Mouse (Mus musculus) hindbrain, embryonic 15.5 days (tissue): ENCODE measurements around the gene Trhr2. TPM values are rescaled to one million over a fixed set of nuclear protein-coding genes. Genes with fewer than 3 reads are reported as not detected.

Experiments used
- ATAC-seq: fragments of 200-750 bp; cut with Nextera tagmentation; 2 replicates; pipeline ENCODE4 v1.8.0; 2017; ENCODE audit warnings: low read depth, moderate number of reproducible peaks, moderate TSS enrichment; ENCODE audit not compliant: low FRiP score
- H3K27ac ChIP-seq: fragments of 300-500 bp; sonication (generic); replicated peaks from 2 replicates; pipeline ENCODE4 v1.5.1; 2015; ENCODE audit warnings: mild to moderate bottlenecking, inconsistent platforms
- H3K27me3 ChIP-seq: fragments of 300-500 bp; sonication (generic); 2 replicates; pipeline ENCODE4 v1.6.1; 2015; ENCODE audit warnings: control low read depth, inconsistent platforms
- H3K36me3 ChIP-seq: fragments of 300-500 bp; sonication (generic); 2 replicates; pipeline ENCODE4 v1.6.1; 2015; ENCODE audit warnings: control low read depth, inconsistent platforms
- H3K4me1 ChIP-seq: fragments of 300-500 bp; sonication (generic); replicated peaks from 2 replicates; pipeline ENCODE4 v1.6.1; 2015; ENCODE audit warnings: control low read depth, inconsistent platforms
- H3K4me2 ChIP-seq: fragments of 300-500 bp; sonication (generic); 2 replicates; pipeline ENCODE4 v1.6.1; 2015; ENCODE audit warnings: moderate library complexity, mild to moderate bottlenecking, inconsistent platforms
- H3K4me3 ChIP-seq: fragments of 300-500 bp; sonication (generic); 2 replicates; pipeline ENCODE4 v1.5.1; 2015; ENCODE audit warnings: mild to moderate bottlenecking, inconsistent platforms
- H3K9ac ChIP-seq: fragments of 300-500 bp; sonication (generic); 2 replicates; pipeline ENCODE4 v1.6.1; 2015; ENCODE audit warnings: inconsistent platforms
- H3K9me3 ChIP-seq: fragments of 300-500 bp; sonication (generic); 2 replicates; pipeline ENCODE4 v1.6.1; 2016; ENCODE audit warnings: control low read depth, inconsistent platforms
- WGBS: fragments of 180-500 bp; shearing (Covaris S2); methylation state at CpG from one replicate; pipeline ENCODE4 v1.1.7; 2015; 5-methylcytosine and 5-hydroxymethylcytosine counted together
- polyA plus RNA-seq: library from polyadenylated mRNA; unstranded; fragments of >200 nt; fragmentation: Nextera tagmentation; extraction: Ambion mirVana; gene quantifications from 2 replicates; pipeline ENCODE4 v1.2.1, GENCODE M21; 2015

Trhr2 gene
- polyA plus RNA-seq, 1 experiment from 2014 or later = 0.10 TPM

DNA sequence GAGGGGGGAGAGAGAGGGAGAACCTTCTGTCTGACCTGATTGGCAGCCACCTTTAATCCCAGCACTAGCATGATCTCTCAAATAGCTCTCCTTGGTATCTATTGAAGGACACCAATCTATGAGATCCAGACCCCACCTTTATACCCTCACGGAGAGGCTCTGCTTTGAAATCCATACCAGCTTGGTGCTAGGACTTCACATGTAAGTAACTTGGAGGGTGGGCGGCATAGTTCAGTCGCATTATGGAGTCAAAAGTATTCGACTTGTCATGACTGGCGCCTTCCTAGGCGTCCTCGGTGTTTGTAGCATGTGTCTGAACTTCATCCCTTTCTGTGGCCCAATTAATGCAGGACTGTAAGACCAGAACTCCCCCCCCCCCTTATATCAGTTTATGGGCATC lies 14.8 kb upstream of the Trhr2 start:
- Histone ChIP-seq H3K27me3 (no peaks in the 10 kb centered on the region), H3K9me3 (no peaks in the 10 kb centered on the region), H3K9ac (no peak overlapping the region), H3K4me2 (peak overlapping the region; percentile 68), H3K36me3 (peaks cover 9% of the 10 kb centered on the region; the same call in 1 of the 2 replicates), H3K4me3 (0 out of 2 replicates have a peak overlapping the region, but pooled peaks have one; percentile 98), H3K27ac (no peak overlapping the region), H3K4me1 (peaks cover 31% of the 10 kb centered on the region)
- 94% methylated on average over 7 of the region's 7 CpGs for WGBS
- no peak for ATAC-seq

DNA sequence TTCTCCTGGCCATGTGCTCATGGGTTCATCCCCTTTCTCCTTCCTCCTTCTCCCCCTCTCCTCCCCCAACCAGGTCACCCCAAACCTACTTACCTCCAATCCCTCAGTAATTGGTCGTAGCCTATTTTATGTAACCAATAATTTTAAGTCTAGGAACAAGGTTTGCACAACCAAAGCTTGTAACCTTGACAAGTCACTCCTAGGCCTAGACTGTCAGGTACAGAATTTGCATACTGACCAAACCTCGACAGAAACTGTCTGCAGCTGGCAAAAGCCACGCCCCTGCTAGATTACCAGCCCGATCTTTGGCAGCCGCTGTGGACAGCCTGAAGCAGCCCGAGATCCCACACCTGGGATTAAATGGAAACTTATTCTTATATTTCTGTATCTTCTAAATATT lies 11.2 kb upstream of the Trhr2 start:
- no peaks in the 10 kb centered on the region for H3K27me3 ChIP-seq
- ATAC-seq = no peak
- H3K4me1 ChIP-seq = peaks cover 9% of the 10 kb centered on the region
- H3K27ac ChIP-seq = no peak overlapping the region
- H3K9ac ChIP-seq = no peak overlapping the region
- no peaks in the 10 kb centered on the region for H3K9me3 ChIP-seq
- WGBS = 83% methylated on average over 6 of the region's 6 CpGs
- H3K4me3 ChIP-seq = no peak overlapping the region
- no peak overlapping the region for H3K4me2 ChIP-seq
- no peaks in the 10 kb centered on the region for H3K36me3 ChIP-seq

DNA sequence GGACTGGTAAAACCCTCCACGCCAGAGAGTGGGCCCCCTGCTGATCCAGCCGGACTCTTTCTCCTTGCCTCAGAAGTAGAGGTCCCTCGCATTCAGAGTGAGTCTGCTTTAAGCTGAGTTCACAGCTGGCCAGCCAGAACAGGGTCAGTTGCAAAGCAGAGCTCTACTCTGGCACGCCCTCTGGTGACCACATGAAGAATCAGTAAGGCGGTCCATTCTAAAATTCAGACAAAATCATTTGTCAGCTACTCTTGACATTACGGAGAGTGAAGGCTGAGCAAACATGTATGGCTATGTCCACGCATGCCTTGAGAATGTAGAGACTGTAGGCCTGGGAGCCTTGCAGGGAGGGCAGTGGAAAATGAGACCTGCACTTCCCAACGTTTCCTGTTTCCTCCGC lies 9.1 kb upstream of the Trhr2 start:
- Histone ChIP-seq H3K9me3 (no peaks in the 10 kb centered on the region), H3K4me1 (no peaks in the 10 kb centered on the region), H3K4me2 (no peak overlapping the region), H3K9ac (no peak overlapping the region), H3K4me3 (no peak overlapping the region), H3K36me3 (no peaks in the 10 kb centered on the region), H3K27ac (no peak overlapping the region), H3K27me3 (no peaks in the 10 kb centered on the region)
- ATAC-seq = peak; percentile 51; the same call in 1 of the 2 replicates
- 15% methylated on average over 9 of the region's 9 CpGs for WGBS

DNA sequence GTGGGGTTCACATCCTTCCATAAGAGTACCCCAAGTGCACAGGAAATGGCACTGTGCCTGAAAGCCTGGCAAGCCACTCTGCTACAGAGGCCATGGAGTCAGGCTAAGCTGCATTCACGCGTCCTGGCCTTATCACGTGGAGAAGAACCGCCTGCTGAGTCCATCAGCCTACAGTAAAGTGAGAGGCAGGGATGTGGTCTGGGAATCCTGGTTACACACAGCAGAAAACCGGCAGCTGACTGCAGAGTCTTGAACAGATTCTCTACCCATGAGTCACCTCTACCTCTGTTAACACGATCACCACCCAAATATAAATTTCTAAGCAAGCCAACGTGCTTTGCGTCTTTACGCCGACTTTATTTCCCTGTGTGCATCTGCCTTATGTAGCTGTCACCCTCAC lies 7.9 kb upstream of the Trhr2 start:
- H3K9ac ChIP-seq = no peak overlapping the region
- no peaks in the 10 kb centered on the region for H3K4me1 ChIP-seq
- H3K4me3 ChIP-seq = no peak overlapping the region
- no peaks in the 10 kb centered on the region for H3K9me3 ChIP-seq
- no peak overlapping the region for H3K27ac ChIP-seq
- no peak for ATAC-seq
- H3K27me3 ChIP-seq = no peaks in the 10 kb centered on the region
- 83% methylated on average over 10 of the region's 10 CpGs for WGBS
- no peaks in the 10 kb centered on the region for H3K36me3 ChIP-seq
- no peak overlapping the region for H3K4me2 ChIP-seq

DNA sequence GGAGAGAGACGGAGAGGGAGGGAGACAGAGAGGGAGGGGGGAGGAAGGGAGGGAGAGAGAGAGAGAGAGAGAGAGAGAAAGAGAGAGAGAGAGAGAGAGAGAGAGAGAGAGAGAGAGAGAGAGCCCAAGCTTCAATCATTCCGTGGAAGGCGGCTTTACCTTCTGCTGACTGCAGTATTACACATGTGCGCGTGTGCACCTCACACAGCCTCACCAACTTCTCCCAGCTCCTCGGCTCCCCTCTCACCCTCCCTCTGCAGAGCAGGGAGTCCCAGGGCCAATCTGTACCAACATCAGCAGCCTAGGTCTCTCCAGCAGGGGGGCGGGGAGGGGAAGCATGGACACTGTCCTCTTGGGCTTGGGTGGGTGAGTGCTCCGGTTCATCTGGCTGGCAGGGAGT lies 2.4 kb upstream of the Trhr2 start:
- Histone ChIP-seq H3K4me3 (no peak overlapping the region), H3K36me3 (no peaks in the 10 kb centered on the region), H3K9me3 (no peaks in the 10 kb centered on the region), H3K27me3 (0 out of 2 replicates have a peak, but pooled peaks cover 2% of the 10 kb centered on the region), H3K4me1 (no peaks in the 10 kb centered on the region), H3K9ac (no peak overlapping the region), H3K27ac (no peak overlapping the region), H3K4me2 (no peak overlapping the region)
- 45% methylated on average over 8 of the region's 8 CpGs for WGBS
- no peak for ATAC-seq

DNA sequence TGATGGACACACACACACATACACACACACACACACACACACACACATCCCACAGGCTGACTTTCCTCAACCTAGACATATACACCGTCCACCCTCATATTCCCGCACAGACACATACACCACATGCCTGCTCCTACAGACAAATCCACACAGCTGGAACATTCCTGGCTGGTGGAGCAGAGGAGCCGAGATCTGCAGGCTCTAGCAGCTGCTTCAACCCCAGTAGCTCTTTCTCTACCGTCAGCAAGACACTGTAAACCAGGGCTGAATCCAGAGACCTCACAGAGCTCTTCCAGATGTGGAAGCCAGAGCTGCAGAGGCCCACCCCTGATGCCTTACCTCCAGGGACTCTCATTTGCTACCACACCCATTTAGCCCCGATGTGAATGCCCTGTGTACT lies 1.7 kb upstream of the Trhr2 start:
- H3K4me2 ChIP-seq = no peak overlapping the region
- no peaks in the 10 kb centered on the region for H3K36me3 ChIP-seq
- H3K4me1 ChIP-seq = no peaks in the 10 kb centered on the region
- no peak for ATAC-seq
- WGBS = 46% methylated on average over 5 of the region's 5 CpGs
- H3K4me3 ChIP-seq = no peak overlapping the region
- no peaks in the 10 kb centered on the region for H3K9me3 ChIP-seq
- H3K9ac ChIP-seq = no peak overlapping the region
- H3K27ac ChIP-seq = no peak overlapping the region
- H3K27me3 ChIP-seq = 0 out of 2 replicates have a peak, but pooled peaks cover 2% of the 10 kb centered on the region

DNA sequence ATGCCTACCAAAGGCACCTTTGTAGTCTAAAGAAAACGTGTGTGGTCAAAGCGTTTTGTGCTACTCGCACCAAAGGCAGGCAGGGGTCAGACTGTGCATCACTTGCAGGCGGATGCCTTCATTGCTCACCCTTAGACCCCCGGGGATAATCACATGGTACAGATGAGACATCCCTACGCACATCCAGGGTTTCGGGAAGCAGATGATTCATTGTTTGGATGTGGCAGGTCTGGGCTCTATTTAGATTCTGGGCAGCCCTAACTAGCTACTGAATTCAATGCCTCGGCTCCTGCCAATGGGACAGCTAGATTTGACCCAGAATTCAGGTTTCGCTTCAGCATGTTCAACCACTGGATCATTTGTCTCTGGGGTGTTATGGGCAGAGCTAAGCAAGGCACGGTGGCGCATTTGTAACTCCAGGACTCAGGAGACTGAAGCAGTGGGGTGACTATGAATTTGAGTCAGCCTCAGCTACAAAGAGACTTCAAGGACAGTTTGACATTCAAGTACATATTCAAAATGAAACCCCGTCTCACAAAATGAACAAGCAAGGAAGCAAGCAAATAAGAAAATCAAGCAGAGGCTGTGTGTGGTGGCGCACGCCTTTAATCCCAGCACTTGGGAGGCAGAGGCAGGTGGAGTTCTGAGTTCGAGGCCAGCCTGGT lies 1.3 kb downstream of the Trhr2 start:
- no peak overlapping the region for H3K9ac ChIP-seq
- H3K9me3 ChIP-seq = no peaks in the 10 kb centered on the region
- ATAC-seq = no peak
- H3K4me1 ChIP-seq = no peaks in the 10 kb centered on the region
- WGBS = 74% methylated on average over 15 of the region's 15 CpGs
- no peaks in the 10 kb centered on the region for H3K36me3 ChIP-seq
- H3K4me3 ChIP-seq = no peak overlapping the region
- H3K27me3 ChIP-seq = 0 out of 2 replicates have a peak, but pooled peaks cover 2% of the 10 kb centered on the region
- H3K27ac ChIP-seq = no peak overlapping the region
- H3K4me2 ChIP-seq = no peak overlapping the region

DNA sequence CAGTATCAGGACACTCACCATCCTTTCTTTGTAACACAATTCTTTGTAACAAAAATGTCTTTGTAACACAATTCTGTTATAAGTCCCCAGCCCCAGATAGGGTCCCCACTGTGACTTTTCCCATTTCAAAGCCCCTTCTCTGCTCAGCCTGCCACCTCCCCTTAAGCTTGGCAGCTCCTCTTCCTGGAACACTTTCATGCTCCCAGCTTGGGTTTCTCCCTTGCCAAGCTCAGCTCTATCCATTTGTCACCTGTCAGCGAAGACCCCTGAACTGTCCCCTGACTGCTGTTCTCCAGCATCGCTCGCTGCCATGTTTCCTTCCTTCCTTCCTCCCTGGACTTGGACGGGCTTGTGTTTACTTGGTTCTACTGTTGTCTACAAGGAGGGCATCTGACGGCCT lies 2.9 kb downstream of the Trhr2 start:
- Histone ChIP-seq H3K9ac (no peak overlapping the region), H3K36me3 (no peaks in the 10 kb centered on the region), H3K4me2 (no peak overlapping the region), H3K9me3 (no peaks in the 10 kb centered on the region), H3K27ac (no peak overlapping the region), H3K4me3 (no peak overlapping the region), H3K4me1 (no peaks in the 10 kb centered on the region), H3K27me3 (no peaks in the 10 kb centered on the region)
- 75% methylated on average over 5 of the region's 5 CpGs for WGBS
- ATAC-seq = no peak

DNA sequence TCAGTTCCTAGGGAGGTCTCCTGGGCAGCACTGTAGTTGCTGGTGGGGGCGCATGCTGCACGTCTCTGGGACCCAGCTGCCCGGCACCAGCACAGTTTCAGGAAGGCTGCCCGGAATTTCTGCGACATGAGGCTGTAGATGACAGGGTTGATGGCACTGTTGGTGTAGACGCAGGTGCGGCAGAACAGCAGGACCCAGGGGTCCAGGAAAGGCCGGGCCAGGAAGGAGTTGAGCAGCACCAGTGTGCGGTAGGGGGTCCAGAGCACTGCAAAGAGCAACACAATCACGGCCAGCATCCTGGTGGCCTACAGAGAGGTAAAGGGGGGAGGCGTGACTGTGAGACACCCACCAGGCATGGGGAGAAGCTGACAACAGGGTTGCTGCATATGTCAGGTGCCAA lies 3.3 kb downstream of the Trhr2 start:
- no peak for ATAC-seq
- Histone ChIP-seq H3K4me2 (no peak overlapping the region), H3K27ac (no peak overlapping the region), H3K4me3 (no peak overlapping the region), H3K9ac (no peak overlapping the region), H3K9me3 (no peaks in the 10 kb centered on the region), H3K4me1 (no peaks in the 10 kb centered on the region), H3K27me3 (no peaks in the 10 kb centered on the region), H3K36me3 (no peaks in the 10 kb centered on the region)
- 51% methylated on average over 11 of the region's 11 CpGs for WGBS

DNA sequence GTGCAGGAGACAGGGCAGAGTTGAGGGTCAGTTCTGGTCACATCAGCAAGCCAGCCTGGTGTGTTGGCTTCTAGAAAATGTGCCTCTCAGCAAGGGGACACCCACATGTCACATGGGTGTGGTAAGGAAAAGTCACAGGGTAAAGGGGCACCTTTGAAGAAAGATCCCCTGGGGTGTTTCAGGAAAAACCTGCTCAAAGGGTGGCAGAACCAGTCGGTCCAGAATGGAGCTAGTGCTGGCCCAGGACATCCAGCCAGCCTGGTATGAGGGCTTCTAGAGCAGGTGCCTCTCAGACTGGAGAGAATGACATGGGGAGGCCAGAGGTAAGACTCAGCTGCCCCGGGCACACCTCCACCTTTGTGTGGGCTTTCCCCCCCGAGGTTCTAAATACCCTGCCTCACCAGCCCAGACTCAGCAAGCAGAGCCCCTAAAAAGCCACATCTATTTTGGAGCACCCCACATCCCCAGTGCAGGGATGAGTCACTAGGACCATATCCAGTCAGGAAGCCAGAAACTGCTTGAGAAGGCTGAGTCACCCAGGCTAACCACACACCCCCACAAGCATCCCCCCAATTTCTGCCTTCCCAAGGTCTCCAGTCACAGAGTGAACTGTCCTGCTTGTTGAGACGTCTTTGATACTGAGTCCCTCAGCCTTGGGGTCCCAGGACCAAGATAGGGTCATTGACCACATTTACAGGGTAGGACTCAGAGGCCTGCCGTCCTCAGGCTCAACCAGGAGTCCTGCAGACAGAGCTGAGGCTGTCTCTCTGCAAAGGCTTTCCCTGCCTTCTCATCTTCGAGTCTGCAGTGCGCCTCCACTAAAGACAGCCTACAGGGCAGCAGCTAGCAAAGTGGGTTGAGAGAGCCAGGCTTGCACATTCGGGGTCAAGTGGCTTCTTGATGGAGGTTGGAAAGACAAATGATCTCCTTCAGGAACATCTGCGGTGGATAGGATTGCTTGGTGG lies 4.6 kb downstream of the Trhr2 start:
- 71% methylated on average over 9 of the region's 9 CpGs for WGBS
- no peak for ATAC-seq
- H3K4me1 ChIP-seq = no peaks in the 10 kb centered on the region
- no peaks in the 10 kb centered on the region for H3K36me3 ChIP-seq
- no peaks in the 10 kb centered on the region for H3K27me3 ChIP-seq
- no peaks in the 10 kb centered on the region for H3K9me3 ChIP-seq
- no peak overlapping the region for H3K27ac ChIP-seq
- no peak overlapping the region for H3K4me2 ChIP-seq
- no peak overlapping the region for H3K4me3 ChIP-seq
- no peak overlapping the region for H3K9ac ChIP-seq

DNA sequence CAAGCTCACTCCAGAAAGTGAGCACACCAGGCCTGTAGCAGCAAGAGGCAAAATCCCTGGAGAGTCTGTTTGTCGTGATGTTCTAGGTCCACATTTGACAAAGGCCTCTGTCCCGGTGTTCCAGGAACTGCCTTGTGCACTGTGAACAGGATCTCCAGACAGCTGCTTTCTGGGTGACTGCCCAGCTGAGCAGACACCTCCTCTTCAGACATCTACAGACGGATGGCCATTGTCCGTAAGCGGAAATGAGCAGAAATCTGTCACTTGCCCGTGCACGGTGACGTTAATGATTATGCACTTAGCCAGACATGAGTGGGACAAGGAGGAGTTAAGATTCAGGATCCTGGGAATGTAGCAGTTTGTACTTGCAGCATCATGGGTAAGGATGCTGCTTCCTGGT lies 6.4 kb downstream of the Trhr2 start:
- Histone ChIP-seq H3K36me3 (no peaks in the 10 kb centered on the region), H3K27me3 (no peaks in the 10 kb centered on the region), H3K4me2 (no peak overlapping the region), H3K4me1 (peaks cover 4% of the 10 kb centered on the region), H3K9ac (no peak overlapping the region), H3K27ac (no peak overlapping the region), H3K4me3 (no peak overlapping the region), H3K9me3 (no peaks in the 10 kb centered on the region)
- WGBS = 67% methylated on average over 8 of the region's 8 CpGs
- no peak for ATAC-seq

DNA sequence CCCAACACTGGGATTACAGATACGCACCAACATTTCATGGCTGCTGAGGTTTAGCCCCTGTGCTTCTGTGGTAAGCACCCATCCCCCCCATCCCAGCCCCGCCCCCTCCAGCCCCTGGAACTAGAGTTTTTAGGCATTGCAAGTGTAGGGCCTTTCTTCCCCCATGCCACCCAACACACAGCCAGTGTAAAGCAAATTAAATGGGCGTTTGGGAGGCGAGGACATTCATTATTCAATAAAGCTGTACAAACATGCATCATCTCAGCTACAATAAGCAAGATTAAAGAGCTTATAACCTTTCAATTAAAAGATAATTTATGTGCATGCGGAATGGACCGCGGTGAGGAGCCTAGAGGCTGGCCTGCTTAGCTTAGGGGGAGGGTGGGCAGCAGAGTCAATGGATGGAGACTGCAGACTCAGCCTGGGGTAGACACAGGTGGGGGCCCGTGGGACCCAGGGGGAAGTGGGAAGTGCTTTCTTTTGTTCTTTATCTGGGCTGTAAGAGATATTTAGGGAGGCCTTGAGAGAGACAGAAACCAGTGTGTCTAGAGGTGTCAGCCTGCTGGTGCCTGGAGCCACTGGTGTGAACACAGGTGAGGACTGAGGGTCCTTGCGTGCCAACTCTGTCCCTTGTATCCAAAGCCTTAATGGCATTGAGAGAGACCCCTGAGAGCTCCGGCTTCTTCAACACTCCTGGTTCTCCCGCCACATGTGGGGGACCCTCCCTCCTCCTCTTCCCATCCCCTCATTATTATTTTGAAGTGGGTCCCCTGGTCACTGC lies 10.0 kb downstream of the Trhr2 start:
- Histone ChIP-seq H3K36me3 (no peaks in the 10 kb centered on the region), H3K9me3 (no peaks in the 10 kb centered on the region), H3K9ac (no peak overlapping the region), H3K27ac (no peak overlapping the region), H3K4me2 (no peak overlapping the region), H3K4me1 (peaks cover 13% of the 10 kb centered on the region), H3K27me3 (no peaks in the 10 kb centered on the region), H3K4me3 (no peak overlapping the region)
- WGBS = 34% methylated on average over 11 of the region's 11 CpGs
- 0 out of 2 replicates have a peak, but pooled peaks have one; percentile 47 for ATAC-seq
